Mouse (Mus musculus) c-Kit-positive CD71-negative TER-119-negative erythroid progenitor cells, embryonic 14.5 days (primary cell): ENCODE measurements around the gene Gm11992.

Experiments used
- DNase-seq: peaks from one replicate; pipeline ENCODE4 v3.0.0-alpha.2; 2013; ENCODE audit warnings: low read depth

Gm11992 gene

DNA sequence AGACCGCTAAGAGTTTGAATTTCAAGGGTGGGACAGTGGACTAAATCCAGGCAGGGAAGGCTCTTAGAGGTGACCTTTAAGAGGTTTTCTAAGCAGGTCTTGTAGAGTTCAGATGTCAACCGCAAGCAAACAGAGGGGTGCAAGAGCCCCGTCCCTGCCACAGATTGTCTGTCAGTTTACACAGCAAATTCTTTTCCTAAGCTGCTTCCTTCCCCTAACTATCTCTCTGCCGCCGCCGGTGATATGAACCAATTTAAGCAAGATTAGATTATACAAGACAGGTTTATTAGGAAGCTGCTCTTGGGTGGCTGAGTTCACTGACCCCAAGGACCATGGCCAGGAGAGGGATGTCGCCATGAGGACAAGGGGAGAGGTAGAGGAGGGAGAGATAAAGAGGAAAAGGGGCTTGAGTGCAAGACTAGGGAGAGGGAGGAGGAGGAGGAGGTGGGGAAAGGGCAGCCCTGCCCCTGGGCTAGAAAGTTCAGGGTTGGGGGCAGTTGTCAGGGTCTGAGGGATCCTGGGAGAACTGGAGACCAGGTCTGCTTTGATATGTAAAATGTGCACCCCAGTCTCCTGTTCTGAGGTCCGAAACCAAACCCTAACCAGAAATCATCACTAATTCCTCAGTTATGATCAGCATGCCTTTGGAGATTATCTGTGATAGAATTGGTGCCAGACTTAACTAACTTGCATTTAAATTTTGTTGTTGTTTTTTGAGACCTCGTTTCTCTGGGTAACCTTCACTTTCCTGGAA is 67.2 kb downstream of the Gm11992 start:
- DNase-seq: no peak

DNA sequence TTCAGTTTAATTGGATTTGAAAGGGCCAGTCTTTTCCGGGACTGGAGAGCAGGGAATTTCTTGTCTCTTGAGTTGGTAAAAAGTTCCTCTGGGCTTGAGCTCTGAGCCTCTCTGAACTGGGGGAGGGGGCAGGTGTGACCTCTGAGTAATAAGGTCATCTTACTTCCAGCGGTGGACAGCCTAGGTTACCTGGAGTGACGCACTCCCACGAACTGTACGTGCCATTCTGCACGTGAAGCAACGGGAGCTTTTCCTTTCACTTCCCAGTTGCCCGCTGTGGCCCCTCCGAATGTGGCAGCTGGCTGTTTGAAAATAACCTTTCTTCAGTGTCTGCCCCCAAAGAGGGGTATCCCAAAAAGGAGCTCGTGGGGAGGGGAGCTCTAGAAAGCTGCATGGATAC is 67.7 kb downstream of the Gm11992 start:
- no peak for DNase-seq

DNA sequence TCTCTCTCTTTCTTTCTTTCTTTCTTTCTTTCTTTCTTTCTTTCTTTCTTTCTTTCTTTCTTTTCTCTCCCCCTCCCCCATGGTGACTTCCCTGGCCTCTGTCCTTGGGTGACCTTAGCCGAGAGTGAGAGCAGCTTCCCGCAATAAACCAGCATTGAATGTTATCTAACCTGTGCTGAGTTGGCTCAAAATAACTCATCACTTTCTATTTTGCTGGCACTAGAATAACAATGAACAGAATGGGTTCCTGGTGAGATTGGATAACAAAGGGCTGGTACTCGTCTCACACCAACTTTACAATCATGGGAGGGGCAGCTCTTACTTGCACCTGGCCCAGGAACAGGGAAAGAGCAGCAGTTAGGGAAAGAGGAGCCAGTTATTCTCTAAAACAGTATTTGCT is 68.5 kb downstream of the Gm11992 start:
- DNase-seq: no peak

DNA sequence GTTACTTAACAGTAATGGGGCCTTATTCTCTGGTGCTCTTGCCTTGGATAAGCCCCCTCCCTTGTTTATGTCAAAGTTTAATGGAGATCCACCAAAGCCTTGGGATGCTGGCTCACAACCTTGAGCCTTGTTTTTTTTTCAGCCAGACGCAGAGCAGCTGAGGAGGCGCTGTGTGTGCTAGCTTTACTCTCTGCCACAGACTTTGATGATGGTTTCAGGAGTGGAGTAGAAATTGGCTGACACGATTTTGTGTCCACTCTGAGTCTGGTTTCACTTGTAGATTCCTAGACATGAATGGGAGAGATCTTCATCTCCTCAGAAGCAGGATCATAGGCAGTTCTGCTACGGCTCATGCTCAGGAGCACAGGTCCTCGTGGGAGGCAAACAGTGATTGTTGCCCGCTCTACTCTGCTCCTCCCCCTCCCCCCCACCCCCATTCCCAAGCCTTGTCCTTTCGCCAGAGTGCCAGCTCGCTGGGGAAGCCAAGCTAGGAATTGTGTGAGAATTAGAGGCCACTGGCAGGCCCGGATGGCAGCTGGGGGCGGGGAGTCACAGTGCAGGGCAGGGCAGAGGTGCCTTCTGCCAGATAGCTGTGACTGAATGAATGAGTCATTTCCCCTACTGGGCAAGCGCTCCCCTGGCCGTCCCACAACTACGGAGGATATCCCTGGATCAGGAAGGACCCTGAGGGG is 69.1 kb downstream of the Gm11992 start:
- DNase-seq: peak; percentile 33

DNA sequence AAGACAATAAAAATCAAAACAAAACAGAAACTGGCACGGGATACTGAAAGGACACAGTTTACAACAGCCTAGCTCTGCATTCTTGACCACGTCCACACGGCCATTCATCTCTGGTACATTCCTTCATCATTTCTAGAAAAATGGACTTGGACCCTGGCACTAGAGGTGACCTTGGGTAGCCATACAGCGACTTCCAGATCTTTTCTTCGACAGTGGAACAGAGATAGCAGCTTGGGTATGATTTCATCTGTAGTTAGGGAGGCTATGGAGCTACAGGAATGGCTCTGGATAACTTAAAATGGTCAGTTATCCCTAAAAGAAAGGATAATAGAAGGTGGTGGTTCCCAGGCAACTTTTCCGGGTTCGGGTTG is 69.6 kb downstream of the Gm11992 start, which contains the start of gene Upp1:
Gene Upp1, plus strand, starts transcription at position 54 of the 371 bp plus-strand sequence.
- DNase-seq: no peak

DNA sequence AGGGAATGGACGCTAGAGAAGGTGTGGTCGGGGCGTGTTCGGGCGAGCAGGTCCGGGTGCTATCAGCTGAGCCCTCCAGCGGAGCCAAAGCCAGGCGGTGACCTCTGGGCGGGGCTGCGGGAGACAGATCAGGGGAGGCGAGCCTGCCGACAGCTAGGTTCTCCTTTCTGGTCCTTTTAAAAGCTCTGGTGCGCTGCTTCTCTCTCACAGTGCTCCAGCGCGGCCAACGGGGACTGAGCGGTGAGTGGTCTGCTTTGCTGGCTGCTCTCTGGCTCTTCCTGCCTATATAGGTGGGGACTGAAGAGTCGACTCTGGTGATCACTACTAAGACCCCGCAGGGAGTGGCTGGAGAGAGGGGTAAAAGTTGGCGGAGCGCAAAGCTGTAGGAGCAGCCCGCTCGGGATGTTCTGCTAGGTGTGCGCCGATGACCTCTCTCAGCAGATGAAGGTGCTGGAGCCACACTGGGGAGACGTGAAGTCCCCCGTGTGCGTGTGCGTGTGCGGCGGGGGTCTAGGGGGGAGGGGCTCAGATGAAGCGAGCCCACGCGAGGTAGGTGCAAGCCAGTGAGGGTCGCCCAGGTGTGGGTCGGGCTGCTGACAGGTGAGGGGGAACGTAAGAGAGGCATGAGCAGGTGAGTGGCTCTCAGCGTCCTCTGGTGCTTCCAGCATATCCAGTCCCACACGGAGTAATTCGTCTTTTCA is 70.2 kb downstream of the Gm11992 start:
- peak; percentile 45 for DNase-seq
